Mouse (Mus musculus) hematopoietic multipotent progenitor cell, adult 10-12 weeks (in vitro differentiated cells): ENCODE measurements around the gene Cldn18. TPM values are rescaled to one million over a fixed set of nuclear protein-coding genes. Genes with fewer than 3 reads are reported as not detected.

Experiments
- polyA plus RNA-seq: library from polyadenylated mRNA; stranded (reverse); fragments of >175 nt; gene quantifications from 2 replicates; pipeline ENCODE4 v1.2.3, GENCODE M21; 2012; ENCODE audit warnings: low replicate concordance

Cldn18 gene
- not detected in 2 replicates for polyA plus RNA-seq

GRCm38 (mm10) chr9:99717134-99717533 is at the start of gene Cldn18:
Gene Cldn18 (minus strand): TSS chr9:99717267.

Other genes starting within 250 kb of the Cldn18 start
- gene Armc8, start 148.4 kb downstream of the Cldn18 start, polyA plus RNA-seq = 2.1 and 6.1 TPM in 2 replicates
- 31.7 and 51.4 TPM in 2 replicates for gene Dbr1, start 141.5 kb downstream of the Cldn18 start, polyA plus RNA-seq
- not detected in 2 replicates for gene A4gnt, start 104.8 kb downstream of the Cldn18 start, polyA plus RNA-seq
- gene Dzip1l, start 87.8 kb downstream of the Cldn18 start, polyA plus RNA-seq = 0.08 TPM in 1 of 2 replicates, not detected in the other
- gene Sox14, start 158.9 kb upstream of the Cldn18 start, polyA plus RNA-seq = not detected in 2 replicates